Mouse (Mus musculus) embryonic fibroblast, embryonic 13.5 days (primary cell): ENCODE results near the gene Naa40.

ENCODE experiments used
- CTCF ChIP-seq: IDR thresholded peaks from 2 replicates; pipeline ENCODE4 v1.5.1; 2011; ENCODE audit warnings: mild to moderate bottlenecking, control low read depth, low read length, moderate library complexity, borderline replicate concordance; ENCODE audit not compliant: insufficient read depth
- POLR2A ChIP-seq: IDR thresholded peaks from 2 replicates; pipeline ENCODE4 v1.6.1; 2011; ENCODE audit warnings: low read depth, mild to moderate bottlenecking, control low read depth, low read length, moderate library complexity

GRCm38 (mm10) chr19:7273486-7273885 is 32.5 kb upstream of the Naa40 start:
- TF ChIP-seq CTCF = no peak
- no peak for TF ChIP-seq POLR2A
